Mouse (Mus musculus): ENCODE measurements around the gene Slc39a11.
A peak's percentile ranks its signal among the peaks of the same experiment; 100 is the strongest.

Slc39a11 gene

DNA sequence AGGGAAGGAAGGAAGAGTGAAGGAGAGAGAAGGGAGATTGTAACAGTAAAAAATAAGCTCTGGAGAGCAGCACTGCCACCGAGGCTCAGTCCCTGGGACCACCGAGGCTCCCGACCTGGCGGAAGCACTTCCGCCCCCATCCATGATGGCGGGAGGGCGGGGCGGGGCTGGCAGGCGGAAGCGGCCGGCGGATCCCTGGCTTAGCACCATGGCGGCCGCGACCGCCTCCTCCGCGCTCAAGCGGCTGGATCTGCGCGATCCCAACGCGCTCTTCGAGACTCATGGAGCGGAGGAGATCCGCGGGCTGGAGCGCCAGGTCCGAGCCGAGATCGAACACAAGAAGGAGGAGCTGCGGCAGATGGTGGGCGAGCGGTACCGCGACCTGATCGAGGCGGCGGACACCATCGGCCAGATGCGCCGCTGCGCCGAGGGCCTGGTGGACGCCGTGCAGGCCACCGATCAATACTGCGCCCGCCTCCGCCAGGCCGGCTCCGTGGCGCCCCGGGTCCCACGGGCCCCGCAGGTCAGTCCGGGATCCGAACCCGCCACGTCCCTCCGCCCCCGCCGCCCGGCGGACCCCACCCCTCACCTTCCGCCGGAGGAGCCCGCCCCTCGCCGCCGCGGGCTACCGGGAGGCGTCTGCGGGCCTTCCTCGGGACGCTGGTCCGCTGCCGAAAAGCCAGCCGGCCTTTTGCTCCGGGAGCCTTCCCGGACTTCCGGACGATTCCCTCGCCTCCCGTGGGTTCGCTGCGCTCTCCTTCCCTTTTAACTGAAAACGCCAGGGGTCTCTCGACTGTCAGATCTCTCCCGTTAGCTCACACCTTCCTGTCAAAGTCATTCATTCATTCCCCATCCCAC lies at the start of gene Slc39a11:
Slc39a11 (minus strand) TSS at position 727 of the 858 bp plus-strand sequence.
- peak; percentile 72 for DNase-seq

DNA sequence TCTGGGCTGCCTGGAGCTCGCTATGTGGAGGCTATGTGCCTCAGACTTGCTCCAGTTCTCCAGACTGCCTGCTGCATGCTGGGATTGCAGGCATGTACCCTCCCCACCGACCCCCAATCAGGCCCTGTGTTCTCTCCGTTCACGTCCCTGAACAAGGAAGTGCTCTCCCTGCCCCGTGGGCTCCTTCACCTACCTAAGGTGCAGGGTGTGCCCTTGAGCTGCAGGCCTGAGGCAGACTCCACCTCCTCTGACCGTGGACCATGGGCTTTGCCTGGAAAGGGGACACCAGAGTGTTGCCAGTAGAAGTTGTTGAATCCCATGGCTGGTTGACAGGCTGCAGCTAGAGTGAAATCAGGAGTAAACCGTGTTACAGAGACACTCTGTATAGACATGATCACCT lies 49.8 kb upstream of the Slc39a11 start:
- no peak for DNase-seq

DNA sequence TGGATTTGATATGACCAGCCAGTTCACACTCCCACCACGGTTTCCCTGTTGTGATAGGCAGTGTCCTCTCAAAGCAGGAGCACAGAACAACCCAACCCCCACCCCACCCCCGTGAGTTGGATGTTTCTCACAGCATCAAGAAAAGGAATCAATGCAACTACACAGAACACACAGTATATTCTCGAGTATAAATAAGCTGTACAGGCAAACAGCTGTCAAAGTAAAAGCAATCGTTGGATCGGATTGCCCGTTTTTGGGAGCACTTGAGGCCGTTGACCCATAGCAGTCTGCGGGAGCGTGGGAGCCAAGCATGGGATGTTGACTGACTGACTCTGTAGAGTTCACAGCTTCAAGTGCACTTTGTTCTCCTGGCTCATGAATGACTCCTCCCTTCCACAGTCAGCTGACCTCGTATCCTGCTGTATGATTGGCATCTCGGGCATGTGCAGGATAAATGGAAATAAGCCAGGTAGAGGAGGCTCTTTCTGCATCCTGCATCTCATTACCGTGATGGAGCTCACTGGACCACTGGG lies 48.2 kb upstream of the Slc39a11 start:
- DNase-seq, result no peak

DNA sequence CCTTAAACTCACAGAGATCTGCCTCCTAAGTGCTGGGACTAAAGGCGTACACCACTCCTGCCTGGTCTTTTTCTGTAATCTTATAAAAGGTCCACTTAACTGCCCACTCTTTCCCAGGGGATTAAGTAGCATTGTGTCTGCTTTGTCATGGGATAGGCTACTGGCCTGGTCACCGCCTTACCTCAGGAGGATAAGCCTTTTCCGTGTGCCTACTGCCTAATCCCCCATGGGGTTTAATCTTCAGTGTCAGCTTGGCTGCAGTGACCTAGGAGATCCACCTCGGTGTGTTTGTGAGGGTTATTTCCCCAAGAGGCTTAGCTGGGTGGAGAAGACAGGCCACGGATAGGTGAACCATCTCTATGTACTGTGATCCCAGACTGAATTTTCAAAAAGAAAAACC lies 47.7 kb upstream of the Slc39a11 start:
- DNase-seq, result no peak

DNA sequence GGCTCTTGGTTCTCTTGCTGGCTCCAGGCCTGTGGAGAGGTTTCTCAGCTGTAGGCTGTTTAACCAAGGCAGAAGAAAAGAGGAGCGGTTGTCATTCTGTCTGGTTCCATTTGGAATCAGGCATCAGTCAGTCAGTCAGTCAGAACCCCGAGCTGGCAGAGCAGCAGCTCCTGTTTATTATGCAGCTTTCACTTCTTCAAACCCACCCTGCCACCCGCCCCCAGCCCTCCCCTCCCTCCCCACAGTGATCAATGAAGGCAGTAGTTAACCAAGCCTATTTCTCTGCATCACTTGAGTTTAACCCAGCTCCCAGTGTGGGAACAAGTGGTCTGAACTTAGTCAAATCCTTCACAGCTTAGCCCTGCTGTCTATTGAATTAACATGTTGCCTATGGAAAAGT lies 42.0 kb upstream of the Slc39a11 start:
- DNase-seq, result no peak

DNA sequence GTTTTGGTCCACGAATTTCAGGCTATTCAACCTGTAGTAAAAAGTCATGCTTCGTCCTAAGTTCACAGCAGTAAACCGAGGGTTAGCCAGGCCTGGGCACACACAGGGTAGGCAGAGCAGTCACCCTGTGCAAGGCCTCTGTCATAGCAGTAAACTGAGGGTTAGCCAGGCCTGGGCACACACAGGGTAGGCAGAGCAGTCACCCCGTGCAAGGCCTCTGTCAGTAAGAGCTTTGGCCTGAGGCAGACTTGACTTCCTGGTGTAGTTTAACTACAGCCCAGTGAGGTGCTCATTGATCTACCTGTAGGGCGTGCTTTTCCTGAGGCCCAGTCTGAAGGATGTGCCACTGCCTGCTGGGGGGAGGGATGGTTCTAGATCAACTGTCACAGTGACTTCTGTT lies 41.4 kb upstream of the Slc39a11 start:
- no peak for DNase-seq

DNA sequence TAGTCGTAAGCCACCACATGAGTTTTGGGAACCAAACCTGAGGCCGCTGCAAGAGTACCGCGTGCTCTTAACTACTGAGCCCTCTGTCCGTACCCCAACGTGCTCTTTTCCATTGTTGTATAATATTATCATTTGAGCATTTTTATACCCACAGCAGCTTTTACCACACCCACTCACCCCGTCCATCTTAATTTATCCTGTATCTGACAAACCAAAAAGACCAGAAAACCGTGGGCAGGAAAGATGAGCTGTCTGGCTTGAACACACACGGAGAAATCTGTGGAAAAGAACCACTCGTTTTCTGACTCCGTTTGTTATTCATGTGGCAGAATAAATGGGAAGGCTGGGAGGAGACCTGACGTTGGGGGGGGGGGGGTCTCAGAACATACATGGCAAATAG lies 40.6 kb upstream of the Slc39a11 start:
- no peak for DNase-seq

DNA sequence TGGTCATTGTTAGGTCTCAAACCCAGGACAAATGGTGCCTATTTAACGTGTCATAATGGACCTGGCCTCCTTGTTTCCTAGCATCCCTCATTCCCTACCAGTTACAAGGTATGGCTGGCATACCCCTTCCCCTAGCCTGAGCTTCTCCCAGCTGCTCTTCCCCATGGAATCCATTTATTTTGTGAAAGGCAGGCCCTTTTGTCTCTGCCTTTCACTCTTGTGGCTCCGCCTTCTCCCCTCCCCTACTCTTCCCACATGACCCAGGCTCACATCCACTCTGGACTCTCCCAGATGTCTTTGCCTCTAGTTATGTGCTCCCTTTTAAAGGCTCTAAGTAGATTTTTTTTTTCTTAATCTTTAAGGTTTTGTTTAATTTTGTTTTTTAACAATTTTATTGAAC lies 37.2 kb upstream of the Slc39a11 start:
- DNase-seq, result no peak

DNA sequence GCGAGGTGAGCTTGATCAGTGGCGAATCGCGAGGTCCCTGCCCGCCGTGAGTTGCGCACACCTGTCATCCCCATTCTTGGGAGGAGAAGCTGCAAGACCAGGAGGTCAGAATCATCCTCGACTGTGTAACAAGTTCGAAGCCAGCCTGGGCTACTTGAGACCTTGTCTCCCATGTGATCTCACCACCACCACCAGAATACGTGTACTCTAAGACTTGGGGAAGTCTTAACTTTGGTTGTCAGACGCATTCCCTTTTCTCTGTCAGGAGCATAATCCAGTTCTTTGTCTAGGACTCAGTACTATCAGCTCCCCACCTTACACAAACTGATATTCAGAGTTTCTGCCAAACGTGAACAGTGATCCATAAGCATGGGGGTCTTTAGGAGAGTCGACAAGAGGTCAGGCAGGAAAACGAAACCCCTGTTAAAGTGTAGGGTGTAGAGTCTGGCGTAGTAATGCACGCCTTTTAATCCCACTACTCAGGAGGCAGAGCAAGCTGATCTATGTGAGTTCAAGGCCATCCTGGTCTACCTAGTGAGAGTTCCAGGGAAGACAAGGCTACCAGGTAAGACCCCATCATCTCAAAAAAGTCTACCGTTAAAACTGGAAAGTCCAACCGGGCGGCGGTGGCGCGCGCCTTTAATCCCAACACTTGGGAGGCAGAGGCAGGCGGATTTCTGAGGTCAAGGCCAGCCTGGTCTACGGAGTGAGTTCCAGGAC lies 35.0 kb upstream of the Slc39a11 start:
- peak; percentile 57 for DNase-seq

DNA sequence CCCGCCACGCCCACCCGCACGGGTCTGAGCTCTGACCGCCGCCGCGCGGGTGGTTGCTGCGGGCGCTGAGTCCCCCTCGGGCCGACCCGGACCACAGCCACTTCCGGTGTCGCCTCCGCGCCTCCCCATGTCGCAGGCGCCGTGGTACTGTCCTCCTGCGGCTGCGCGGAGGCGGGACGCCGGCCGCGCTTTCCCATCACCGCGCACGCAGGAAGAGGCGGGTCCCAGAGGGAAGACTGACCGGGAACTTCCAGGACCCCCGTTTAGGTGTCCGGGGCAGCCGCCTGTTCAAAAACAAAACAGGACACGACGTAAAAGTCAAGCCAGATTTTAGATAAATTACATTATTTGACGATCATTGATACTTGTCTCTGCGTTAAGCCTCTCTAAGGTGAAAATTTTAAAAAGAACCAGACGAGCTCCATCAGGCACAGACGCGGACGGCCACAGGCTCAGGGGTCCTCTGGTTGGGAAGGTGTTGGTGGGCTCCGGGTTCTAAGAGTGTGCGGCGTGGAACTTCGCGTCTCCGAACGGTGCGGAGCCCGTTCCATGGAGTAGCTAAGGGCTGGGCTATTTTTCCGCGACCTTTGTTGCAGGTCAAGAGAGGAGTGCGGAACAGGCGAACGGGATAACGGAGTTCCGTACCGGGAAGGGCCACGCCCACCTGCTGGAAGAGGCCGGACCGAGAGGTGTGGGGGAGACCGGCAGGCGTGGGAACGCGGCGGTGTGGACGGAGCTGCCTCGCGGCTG lies 34.3 kb upstream of the Slc39a11 start, which contains the start of the genes Fam104a and D11Wsu47e:
Fam104a (minus strand) TSS at position 199 of the 750 bp plus-strand sequence.
D11Wsu47e (plus strand) TSS at position 456 of the 750 bp plus-strand sequence.
- DNase-seq, result peak; percentile 96

DNA sequence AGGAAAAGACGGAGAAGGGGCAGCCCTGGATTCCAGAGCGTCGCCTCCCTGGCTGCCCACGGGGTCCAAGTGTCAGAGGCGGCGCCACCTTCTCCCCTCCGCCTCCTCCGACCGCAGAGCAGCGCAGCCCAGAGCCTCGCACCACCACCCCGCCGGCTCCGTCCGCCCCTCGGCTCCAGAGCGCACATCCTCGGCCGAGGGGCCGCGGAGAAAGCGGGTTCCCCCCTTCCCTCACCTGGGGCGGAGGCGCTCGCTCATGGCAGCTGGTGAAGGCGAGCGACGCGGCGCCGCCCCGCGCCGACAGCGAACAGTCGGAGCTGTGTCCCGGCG lies 33.7 kb upstream of the Slc39a11 start:
- no peak for DNase-seq

DNA sequence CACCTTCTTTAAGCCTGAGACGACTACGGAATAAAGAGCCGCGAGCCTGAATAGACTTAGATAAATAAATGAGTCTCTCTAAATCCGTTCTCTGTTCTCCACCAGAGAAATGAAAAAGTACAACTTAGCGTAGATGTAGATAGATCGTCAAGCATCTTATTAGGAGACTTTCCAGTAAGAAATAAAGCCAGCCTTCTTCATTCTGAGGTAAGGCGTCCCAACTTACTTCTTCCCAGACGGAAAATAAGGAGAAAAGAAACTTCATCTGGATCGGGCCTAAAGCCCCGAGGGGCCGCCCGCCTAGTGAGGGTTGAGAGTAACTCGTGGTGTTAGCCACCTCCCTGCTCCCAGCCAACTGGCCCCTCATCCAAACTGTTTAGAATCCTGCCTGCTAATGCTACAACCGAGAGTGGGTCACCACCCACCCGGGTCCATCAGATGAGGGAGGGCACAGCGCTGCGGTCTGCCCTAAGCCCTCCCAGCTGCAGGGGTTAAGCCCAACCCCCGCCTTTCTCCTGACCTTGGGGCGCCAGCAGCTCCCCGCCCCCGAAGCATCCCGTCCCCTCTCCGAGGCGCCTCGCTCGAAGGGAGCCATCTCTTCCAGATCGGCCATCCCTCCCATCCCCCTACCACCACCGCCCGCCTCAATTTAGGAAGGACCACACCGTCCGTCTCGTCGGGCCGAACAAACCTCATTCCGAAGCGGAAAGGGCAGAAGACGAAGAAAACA lies 33.2 kb upstream of the Slc39a11 start:
- DNase-seq, result peak; percentile 73

DNA sequence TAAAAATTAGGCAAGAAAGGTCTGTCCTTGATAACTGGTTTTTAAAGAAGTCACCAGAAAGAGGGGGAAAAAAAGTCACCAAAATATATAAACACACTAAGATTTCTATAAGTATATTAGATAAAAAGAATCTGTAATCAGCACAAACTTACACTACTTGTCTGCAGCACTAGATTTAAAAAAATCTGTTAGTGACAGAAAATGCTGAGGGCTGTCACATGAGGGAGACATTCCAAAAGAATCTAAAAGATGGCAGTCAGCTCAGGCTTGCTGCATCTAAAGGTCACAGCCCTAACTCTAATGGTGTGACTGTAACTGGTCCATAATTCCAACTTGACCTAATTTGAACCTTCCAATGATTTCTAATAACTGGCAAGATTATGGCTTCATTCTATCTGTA lies 32.1 kb upstream of the Slc39a11 start:
- no peak for DNase-seq

DNA sequence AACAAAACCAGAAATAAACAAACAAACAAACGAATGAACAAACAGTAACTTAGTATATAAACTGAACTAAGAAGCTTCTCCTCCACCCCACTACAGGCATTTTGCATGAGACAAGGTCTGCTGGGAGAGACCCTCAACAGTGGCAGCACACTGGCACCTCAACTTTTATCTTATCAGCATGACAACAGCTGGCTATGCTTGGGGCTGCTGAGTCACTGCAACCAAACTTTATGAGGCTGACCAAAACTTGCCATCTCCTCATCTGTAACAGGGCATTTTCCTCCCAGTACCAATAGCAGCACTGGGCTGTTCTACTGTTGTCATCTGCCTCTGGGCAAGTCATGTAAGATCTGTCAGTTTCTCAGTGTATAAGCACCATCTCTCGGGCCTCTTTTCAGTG lies 31.1 kb upstream of the Slc39a11 start:
- no peak for DNase-seq

DNA sequence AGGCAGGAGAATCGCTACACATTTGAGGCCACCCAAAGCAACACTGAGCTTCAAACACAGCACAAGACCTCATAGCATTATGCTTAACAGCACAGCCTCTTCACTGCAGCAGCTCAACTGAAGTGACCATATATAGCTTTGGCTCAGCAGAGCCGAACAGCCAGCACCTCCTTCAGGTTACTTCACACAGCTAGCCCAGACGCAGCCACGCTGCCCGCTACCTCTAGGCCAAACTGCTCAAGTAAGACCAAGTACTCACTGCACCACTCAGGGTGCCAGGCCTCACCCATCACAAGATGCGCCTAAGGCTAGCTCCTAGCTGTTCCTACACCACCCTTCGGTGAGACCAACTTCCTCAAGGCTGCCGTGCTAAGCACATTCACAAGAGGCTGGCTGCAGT lies 28.5 kb upstream of the Slc39a11 start:
- DNase-seq, result no peak

DNA sequence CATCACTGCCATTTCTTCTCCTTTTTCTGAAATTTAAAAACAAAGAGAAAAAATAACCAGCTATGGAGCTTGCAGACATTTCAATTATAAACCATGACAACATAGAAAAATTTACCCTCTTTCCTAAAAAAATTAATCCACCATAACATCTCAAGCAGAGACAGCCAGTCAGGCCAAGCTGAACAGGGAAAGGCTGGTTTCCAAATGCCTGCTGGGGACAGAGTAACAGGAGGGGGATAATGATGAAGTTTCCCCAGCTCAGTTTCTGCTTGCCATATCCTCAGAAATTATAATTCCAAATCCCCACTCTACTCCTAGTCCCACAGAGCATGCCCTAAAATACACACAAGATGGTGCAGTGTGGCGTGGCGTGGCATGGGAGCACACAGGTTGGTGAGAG lies 27.5 kb upstream of the Slc39a11 start:
- DNase-seq, result no peak

DNA sequence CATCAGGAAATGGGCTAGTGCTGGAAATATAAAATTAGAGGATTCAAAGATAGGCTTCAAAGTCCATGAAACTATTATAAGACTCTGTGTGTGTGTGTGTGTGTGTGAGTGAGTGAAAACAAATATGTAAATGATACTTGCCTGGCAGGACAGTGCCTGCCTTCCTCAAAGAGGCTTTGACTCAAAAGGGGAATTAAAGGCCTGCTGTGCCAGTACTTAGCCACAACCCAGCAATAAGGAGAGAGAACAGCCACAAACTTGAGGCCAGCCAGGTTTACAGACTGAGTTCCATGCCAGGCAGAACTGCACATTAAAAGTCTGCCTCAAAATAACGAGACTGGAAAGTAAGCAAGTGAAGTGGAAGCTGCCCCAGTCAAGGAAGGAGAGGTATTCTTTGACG lies 27.0 kb upstream of the Slc39a11 start:
- DNase-seq, result no peak

DNA sequence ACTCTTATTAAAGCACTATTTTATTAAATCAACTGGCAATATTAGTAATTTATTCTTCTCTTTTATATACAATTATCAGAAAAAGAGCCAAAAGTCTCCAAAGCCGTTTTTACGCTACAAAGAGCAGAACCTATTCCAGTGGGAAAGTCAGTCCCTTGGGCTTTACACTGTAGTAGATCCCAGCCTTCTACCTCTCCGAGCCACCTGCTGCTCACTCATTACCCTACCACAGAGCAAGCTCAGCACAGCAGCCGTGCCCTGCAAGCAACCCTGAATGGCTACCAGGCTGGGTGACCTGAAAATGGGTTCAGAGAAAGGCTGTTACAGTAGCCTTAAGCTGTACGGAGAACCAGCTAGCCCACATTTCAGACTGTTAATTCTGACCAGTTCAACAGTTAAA lies 24.7 kb upstream of the Slc39a11 start:
- peak; percentile 9 for DNase-seq

DNA sequence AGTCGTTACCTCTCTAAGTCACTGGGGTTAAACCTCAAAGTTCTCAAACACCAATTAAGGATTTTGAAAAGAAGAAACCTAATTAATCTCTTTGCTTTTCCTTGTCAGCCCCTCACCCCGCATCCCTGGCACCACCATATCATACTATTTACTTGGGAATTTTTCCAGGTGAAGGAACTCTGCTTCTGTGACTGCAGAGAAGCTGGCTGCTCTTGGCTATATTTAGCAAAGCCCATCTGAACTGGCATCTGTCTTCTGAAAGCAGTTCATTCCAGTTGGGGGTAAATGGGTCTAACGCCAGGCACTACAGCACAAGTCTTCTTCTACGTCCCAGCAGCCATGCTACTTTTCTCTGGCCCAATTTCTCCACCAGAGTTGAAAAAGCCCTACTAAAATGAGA lies 23.7 kb upstream of the Slc39a11 start:
- DNase-seq, result peak; percentile 56

DNA sequence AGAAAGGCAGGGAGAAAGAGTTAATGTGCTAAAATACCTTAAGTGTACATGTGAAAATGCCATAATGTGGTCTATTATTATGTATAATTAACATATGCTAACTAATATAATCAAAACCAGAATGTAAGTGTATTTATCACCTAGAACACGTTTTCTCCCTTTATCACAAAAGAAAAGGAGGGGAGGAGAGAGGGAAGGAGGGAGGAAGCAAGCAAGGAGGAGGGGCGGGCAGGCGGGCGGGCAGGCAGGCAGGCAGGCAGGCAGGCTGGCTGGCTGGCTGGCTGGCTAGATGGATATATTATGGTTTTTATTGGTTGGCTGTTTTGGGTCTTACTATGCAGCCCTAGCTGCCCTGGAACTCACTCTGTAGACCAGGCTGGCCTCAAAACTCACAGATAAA lies 19.8 kb upstream of the Slc39a11 start:
- no peak for DNase-seq

DNA sequence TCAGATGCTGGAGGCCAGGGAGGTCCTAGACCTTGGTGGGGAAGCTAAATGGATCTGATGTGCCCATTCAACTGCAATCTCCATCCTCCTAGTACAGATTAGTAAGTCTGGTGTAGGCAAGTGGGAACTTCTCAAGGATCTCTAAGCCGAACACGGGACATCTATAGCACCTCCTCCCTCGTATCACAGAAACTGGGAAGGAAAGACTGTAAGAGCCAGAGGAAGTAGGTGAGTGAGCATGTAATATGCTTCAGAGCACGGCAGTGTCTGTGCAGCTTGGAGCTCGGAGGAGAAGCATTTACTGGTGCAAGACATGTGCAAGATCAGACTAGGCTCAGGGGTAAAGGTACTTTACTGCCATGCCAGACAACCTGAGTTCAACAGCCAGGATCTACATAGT lies 19.0 kb upstream of the Slc39a11 start:
- DNase-seq, result no peak

DNA sequence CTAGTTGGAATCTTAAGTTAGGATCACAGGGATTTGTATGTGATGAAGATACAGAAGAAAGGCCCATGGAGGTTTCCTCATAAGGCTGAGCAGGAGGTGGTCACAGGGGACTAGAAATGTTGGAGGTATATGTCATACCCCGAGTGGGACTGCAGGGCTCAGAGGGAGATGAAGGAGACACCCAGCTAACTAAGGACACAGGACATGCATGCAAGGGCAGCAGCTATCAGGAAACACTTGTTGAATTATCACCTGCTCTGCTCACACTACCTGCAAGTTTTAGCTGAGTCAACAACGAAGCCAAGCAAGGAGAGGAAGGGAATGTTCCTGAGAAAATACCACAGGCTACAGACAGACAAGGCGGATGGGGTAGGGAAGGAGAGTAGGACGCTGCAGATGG lies 17.8 kb upstream of the Slc39a11 start:
- DNase-seq, result no peak

DNA sequence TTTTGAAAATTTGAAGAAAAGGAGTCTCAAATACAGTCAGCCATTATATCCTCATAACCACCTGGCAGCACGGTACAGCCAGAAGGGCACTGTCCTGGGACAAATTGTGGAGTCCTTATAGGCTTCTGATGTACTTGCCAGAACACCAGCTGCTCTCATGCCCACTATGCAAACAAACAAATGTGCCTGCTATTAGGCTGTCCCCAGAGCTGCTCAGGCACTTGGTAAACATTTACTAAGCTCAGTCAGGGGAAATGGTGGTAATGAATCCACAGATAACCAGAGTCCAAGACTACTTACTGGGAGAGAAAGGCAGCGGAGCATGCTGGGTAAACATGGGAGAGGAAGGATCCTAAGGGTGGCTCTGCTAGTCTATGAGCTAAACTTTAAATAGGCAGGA lies 17.2 kb upstream of the Slc39a11 start:
- DNase-seq, result no peak
